Comparison of ENCODE assay signal across 8 mouse cellular contexts in the genomic region with DNA sequence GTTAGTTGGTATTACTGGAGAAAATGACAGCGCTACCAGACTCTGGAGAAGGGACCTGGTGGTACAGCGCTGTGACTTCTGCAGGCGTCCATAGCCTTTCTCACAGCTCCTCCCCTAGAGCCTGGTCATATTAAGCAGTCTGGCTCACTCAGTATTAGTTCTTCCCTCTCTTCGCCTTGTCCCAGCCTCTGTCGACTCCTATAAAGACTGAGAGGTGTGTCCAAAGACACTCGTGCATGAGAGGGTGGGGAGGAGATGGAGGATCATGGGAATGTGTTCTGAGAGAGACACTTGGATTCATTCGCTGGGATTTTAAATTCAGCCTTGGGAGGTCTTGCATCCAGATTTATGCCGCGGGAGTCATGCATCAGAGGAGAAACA. TPM values are rescaled to one million over a fixed set of nuclear protein-coding genes. Genes with fewer than 3 reads are reported as not detected.
DNase-seq lines count a peak whose midpoint lies in the region; ATAC-seq and TF ChIP-seq lines count a peak whose summit lies in the region.

No protein-coding gene starts in this region.

- peak overlapping the region; percentile 95 for H3K4me3 ChIP-seq in heart, embryonic 16.5 days (ENCODE audit: low read length)
- H3K4me3 ChIP-seq in MEL (ENCODE audit: control insufficient read depth in 1 of 2, insufficient read depth in 1 of 2, low read depth in 2 of 2, low read length in 2 of 2): peak overlapping the region; percentile 88 to 90
- H3K4me3 ChIP-seq in embryonic facial prominence, embryonic 13.5 days: peak overlapping the region; percentile 87
- H3K4me3 ChIP-seq in intestine, embryonic 16.5 days (ENCODE audit: low read length): peak overlapping the region; percentile 93

- ATAC-seq in heart, embryonic 16.5 days (replicated peaks; ENCODE audit: extremely low read depth, insufficient read depth, low FRiP score): peak; percentile 30
- ATAC-seq in embryonic facial prominence, embryonic 13.5 days (ENCODE audit: insufficient number of reproducible peaks, insufficient read depth, low FRiP score, low TSS enrichment, low read depth): peak; percentile 16; the same call in 1 of the 2 replicates
- ATAC-seq in intestine, embryonic 16.5 days: peak; percentile 71

- no peak for TF ChIP-seq POLR2A in MEL (IDR thresholded peaks at IDR 0.05; ENCODE audit: control insufficient read depth in 1 of 2, insufficient read depth in 1 of 2, low read depth in 1 of 2, low read length in 2 of 2, poor library complexity in 1 of 2)

- H3K9ac ChIP-seq in heart, embryonic 16.5 days (ENCODE audit: low read length): peak overlapping the region; percentile 97
- peak overlapping the region; percentile 83 for H3K9ac ChIP-seq in MEL (ENCODE audit: control insufficient read depth, low read depth, low read length, poor library complexity, severe bottlenecking)
- peak overlapping the region; percentile 93 for H3K9ac ChIP-seq in embryonic facial prominence, embryonic 13.5 days
- peak overlapping the region; percentile 95 for H3K9ac ChIP-seq in intestine, embryonic 16.5 days (ENCODE audit: low read depth, low read length)

- 7% methylated on average over 9 of the region's 9 CpGs for WGBS in heart, embryonic 16.5 days
- 5% methylated on average over 9 of the region's 9 CpGs for WGBS in embryonic facial prominence, embryonic 13.5 days
- WGBS in intestine, embryonic 16.5 days: 6% methylated on average over 9 of the region's 9 CpGs

- TF ChIP-seq RAD21 in MEL (IDR thresholded peaks at IDR 0.05; ENCODE audit: low read depth, low read length): no peak

- peaks cover 14% of the 10 kb centered on the region for H3K4me1 ChIP-seq in heart, embryonic 16.5 days (ENCODE audit: control insufficient read depth, insufficient read depth, low read length)
- peaks cover 0 to 6% of the 10 kb centered on the region in 2 experiments; a peak in 2 of 4 replicates for H3K4me1 ChIP-seq in MEL (ENCODE audit: control insufficient read depth in 1 of 2, insufficient read depth in 2 of 2, low read length in 2 of 2)
- peaks cover 9% of the 10 kb centered on the region for H3K4me1 ChIP-seq in embryonic facial prominence, embryonic 13.5 days
- peaks cover 5% of the 10 kb centered on the region for H3K4me1 ChIP-seq in intestine, embryonic 16.5 days (ENCODE audit: control insufficient read depth, insufficient read depth, low read length)

- no peaks in the 10 kb centered on the region for H3K27me3 ChIP-seq in heart, embryonic 16.5 days (ENCODE audit: control insufficient read depth, insufficient read depth, low read length)
- no peaks in the 10 kb centered on the region for H3K27me3 ChIP-seq in MEL (ENCODE audit: control insufficient read depth in 1 of 2, insufficient read depth in 2 of 2, low read length in 2 of 2)
- no peaks in the 10 kb centered on the region for H3K27me3 ChIP-seq in embryonic facial prominence, embryonic 13.5 days
- no peaks in the 10 kb centered on the region for H3K27me3 ChIP-seq in intestine, embryonic 16.5 days (replicated peaks; ENCODE audit: control insufficient read depth, insufficient read depth, low read length)

- intact Hi-C loops in heart, postnatal 14 days (cut with DNase I): no loop called here

- no peaks in the 10 kb centered on the region for H3K9me3 ChIP-seq in heart, embryonic 16.5 days (replicated peaks; ENCODE audit: control insufficient read depth, low read length)
- no peaks in the 10 kb centered on the region for H3K9me3 ChIP-seq in MEL (replicated peaks; ENCODE audit: insufficient read depth, low read length)
- H3K9me3 ChIP-seq in embryonic facial prominence, embryonic 13.5 days: no peaks in the 10 kb centered on the region
- no peaks in the 10 kb centered on the region for H3K9me3 ChIP-seq in intestine, embryonic 16.5 days (ENCODE audit: control insufficient read depth, low read length)

- peaks cover 25% of the 10 kb centered on the region for H3K36me3 ChIP-seq in heart, embryonic 16.5 days (ENCODE audit: control insufficient read depth, insufficient read depth)
- H3K36me3 ChIP-seq in MEL (ENCODE audit: control insufficient read depth in 1 of 2, insufficient read depth in 2 of 2, low read length in 2 of 2): peaks cover 0 to 10% of the 10 kb centered on the region in 2 experiments; a peak in 3 of 4 replicates
- H3K36me3 ChIP-seq in embryonic facial prominence, embryonic 13.5 days: peaks cover 26% of the 10 kb centered on the region
- peaks cover 13% of the 10 kb centered on the region for H3K36me3 ChIP-seq in intestine, embryonic 16.5 days (ENCODE audit: control insufficient read depth, insufficient read depth, low read length)

- peak overlapping the region; percentile 84 for H3K27ac ChIP-seq in heart, embryonic 16.5 days (ENCODE audit: low read length)
- peak overlapping the region; percentile 46 for H3K27ac ChIP-seq in MEL (ENCODE audit: control insufficient read depth, low read depth, low read length)
- H3K27ac ChIP-seq in embryonic facial prominence, embryonic 13.5 days: peak overlapping the region; percentile 78
- peak overlapping the region; percentile 74 for H3K27ac ChIP-seq in intestine, embryonic 16.5 days (ENCODE audit: low read length)

- H3K4me2 ChIP-seq in heart, embryonic 16.5 days (ENCODE audit: low read depth, low read length): peak overlapping the region; percentile 96
- H3K4me2 ChIP-seq in embryonic facial prominence, embryonic 13.5 days: peak overlapping the region; percentile 90
- H3K4me2 ChIP-seq in intestine, embryonic 16.5 days (ENCODE audit: low read depth, low read length): peak overlapping the region; percentile 87

- no peak for TF ChIP-seq CTCF in MEL (IDR thresholded peaks at IDR 0.05 in 2 of 3, conservative IDR thresholded peaks at IDR 0.05 in 1 of 3; ENCODE audit: control insufficient read depth in 1 of 3, insufficient read depth in 1 of 3, low read depth in 2 of 3, low read length in 3 of 3, poor library complexity in 1 of 3, severe bottlenecking in 1 of 3)

- peaks cover 10% of the 10 kb centered on the region for H3K79me2 ChIP-seq in MEL (ENCODE audit: control insufficient read depth, insufficient read depth, low read length, poor library complexity)

- no peak for DNase-seq in heart, postnatal 14 days
- no peak for DNase-seq in MEL (ENCODE audit: low read depth, low spot score)
- peak; percentile 5 for DNase-seq in lung, postnatal 25 days (ENCODE audit: low spot score)
- no peak for DNase-seq in T-cell, adult 2 months (ENCODE audit: low spot score)
- no peak for DNase-seq in natural killer cell, adult 2 months (ENCODE audit: low spot score in 2 of 2)

- TF ChIP-seq EP300 in MEL (IDR thresholded peaks at IDR 0.05; ENCODE audit: low read depth in 1 of 2, low read length in 2 of 2): no peak

TF ChIP-seq in MEL, 35 proteins besides CTCF, POLR2A, EP300 and RAD21:
- TF ChIP-seq NRF1 (IDR thresholded peaks at IDR 0.05; ENCODE audit: insufficient read depth, low read depth, low read length, poor library complexity, severe bottlenecking) (no peak), RCOR1 (IDR thresholded peaks at IDR 0.05; ENCODE audit: low read depth, low read length) (no peak), GATA1 (IDR thresholded peaks at IDR 0.05; ENCODE audit: low read depth, low read length) (no peak), HCFC1 (IDR thresholded peaks at IDR 0.05; ENCODE audit: low read depth, low read length) (no peak), TBP (IDR thresholded peaks at IDR 0.05; ENCODE audit: low read depth, low read length) (0 out of 2 replicates have a peak, but pooled peaks have one; percentile 17), SMC3 (IDR thresholded peaks at IDR 0.05; ENCODE audit: low read depth, low read length) (no peak)

RNA-seq across cellular contexts. Expression of a gene that starts 0.6 kb away (rescaled TPM):
- polyA plus RNA-seq in heart, embryonic 16.5 days (2015; fragmentation: Nextera tagmentation; extraction: Ambion mirVana): 50.8 and 55.8 TPM in 2 replicates
- 10 to 100 TPM; 23.4 to 27.0 TPM for total RNA-seq in heart, postnatal 14 days (2021)
- total RNA-seq in MEL (2012; rRNA removed): 39.3 and 42.6 TPM in 2 replicates
- polyA plus RNA-seq in MEL (2012; ENCODE audit: insufficient read depth in 1 of 2, insufficient read length in 2 of 2, low read depth in 1 of 2, low replicate concordance in 2 of 2, missing spikeins in 1 of 2): 10 to 100 TPM in 1 of 2 experiments, not detected in 1; 31.1 TPM
- 48.2 and 59.9 TPM in 2 replicates for polyA plus RNA-seq in embryonic facial prominence, embryonic 13.5 days (2015; fragmentation: Nextera tagmentation; extraction: Ambion mirVana)
- 65.7 and 66.6 TPM in 2 replicates for polyA plus RNA-seq in intestine, embryonic 16.5 days (2015; fragmentation: Nextera tagmentation; extraction: Ambion mirVana)

RNA-seq across cellular contexts. Expression of a gene that starts 52.0 kb away (rescaled TPM):
- polyA plus RNA-seq in heart, embryonic 16.5 days (2015; fragmentation: Nextera tagmentation; extraction: Ambion mirVana): 1.6 and 1.7 TPM in 2 replicates
- 1 to 10 TPM; 5.6 to 5.7 TPM for total RNA-seq in heart, postnatal 14 days (2021)
- total RNA-seq in MEL (2012; rRNA removed): 5.4 and 6.0 TPM in 2 replicates
- polyA plus RNA-seq in MEL (2012; ENCODE audit: insufficient read depth in 1 of 2, insufficient read length in 2 of 2, low read depth in 1 of 2, low replicate concordance in 2 of 2, missing spikeins in 1 of 2): 1 to 10 TPM in 1 of 2 experiments, not detected in 1; 8.4 TPM
- 3.1 and 3.3 TPM in 2 replicates for polyA plus RNA-seq in embryonic facial prominence, embryonic 13.5 days (2015; fragmentation: Nextera tagmentation; extraction: Ambion mirVana)
- polyA plus RNA-seq in intestine, embryonic 16.5 days (2015; fragmentation: Nextera tagmentation; extraction: Ambion mirVana): 1.6 and 1.9 TPM in 2 replicates

Comparison
In these comparisons a context has a peak if more than half of its experiments do, and no peak if none do; other contexts are left out.
1. ATAC-seq: peak in every context shown above with its lines; median percentile 71 in intestine, embryonic 16.5 days; 30 in heart, embryonic 16.5 days; 16 in embryonic facial prominence, embryonic 13.5 days.